Mouse (Mus musculus): Measurements from ENCODE around the gene Kif24.

- TF ChIP-seq EP300 (optimal IDR thresholded peaks at IDR 0.05) = no peak
- peak; percentile 33; the same call in 1 of the 2 replicates for TF ChIP-seq CTCF (IDR thresholded peaks at IDR 0.05; ENCODE audit: low read depth)
Observed at GRCm38 (mm10) chr4:41465287-41465665, 589 bp upstream of the Kif24 start.

Measured in stomach, postnatal 0 days (tissue).